Mouse (Mus musculus) embryonic facial prominence, embryonic 10.5 days (tissue): ENCODE results near the gene Prdm5. TPM values are rescaled to one million over a fixed set of nuclear protein-coding genes. Genes with fewer than 3 reads are reported as not detected.

Experiments used
- DNase-seq: peaks from one replicate; pipeline ENCODE4 v3.0.0-alpha.2; 2017; ENCODE audit warnings: low spot score
- H3K27ac ChIP-seq: fragments of 300-500 bp; sonication (generic); replicated peaks from 2 replicates; pipeline ENCODE4 v1.5.1; 2016; ENCODE audit warnings: mild to moderate bottlenecking
- H3K27me3 ChIP-seq: fragments of 300-500 bp; sonication (generic); replicated peaks from 2 replicates; pipeline ENCODE4 v1.6.1; 2016; ENCODE audit warnings: low read depth, mild to moderate bottlenecking; ENCODE audit not compliant: poor library complexity, severe bottlenecking
- H3K36me3 ChIP-seq: fragments of 300-500 bp; sonication (generic); replicated peaks from 2 replicates; pipeline ENCODE4 v1.6.1; 2016; ENCODE audit warnings: mild to moderate bottlenecking, moderate library complexity
- H3K4me1 ChIP-seq: fragments of 300-500 bp; sonication (generic); 2 replicates; pipeline ENCODE4 v1.6.1; 2016
- H3K4me3 ChIP-seq: fragments of 300-500 bp; sonication (generic); 2 replicates; pipeline ENCODE4 v1.5.1; 2016; ENCODE audit warnings: mild to moderate bottlenecking, moderate library complexity
- H3K9me3 ChIP-seq: fragments of 300-500 bp; sonication (generic); 2 replicates; pipeline ENCODE4 v1.6.1; 2016; ENCODE audit warnings: mild to moderate bottlenecking
- WGBS: fragments of 180-500 bp; shearing (Covaris S2); methylation state at CpG from one replicate; pipeline ENCODE4 v1.1.7; 2016; 5-methylcytosine and 5-hydroxymethylcytosine counted together
- polyA plus RNA-seq: library from polyadenylated mRNA; unstranded; fragments of >200 nt; fragmentation: Nextera tagmentation; extraction: Ambion mirVana; gene quantifications from 2 replicates; pipeline ENCODE4 v1.2.1, GENCODE M21; 2016

The Prdm5 gene
- polyA plus RNA-seq, 1 experiment from 2014 or later: 20.8 TPM

DNA sequence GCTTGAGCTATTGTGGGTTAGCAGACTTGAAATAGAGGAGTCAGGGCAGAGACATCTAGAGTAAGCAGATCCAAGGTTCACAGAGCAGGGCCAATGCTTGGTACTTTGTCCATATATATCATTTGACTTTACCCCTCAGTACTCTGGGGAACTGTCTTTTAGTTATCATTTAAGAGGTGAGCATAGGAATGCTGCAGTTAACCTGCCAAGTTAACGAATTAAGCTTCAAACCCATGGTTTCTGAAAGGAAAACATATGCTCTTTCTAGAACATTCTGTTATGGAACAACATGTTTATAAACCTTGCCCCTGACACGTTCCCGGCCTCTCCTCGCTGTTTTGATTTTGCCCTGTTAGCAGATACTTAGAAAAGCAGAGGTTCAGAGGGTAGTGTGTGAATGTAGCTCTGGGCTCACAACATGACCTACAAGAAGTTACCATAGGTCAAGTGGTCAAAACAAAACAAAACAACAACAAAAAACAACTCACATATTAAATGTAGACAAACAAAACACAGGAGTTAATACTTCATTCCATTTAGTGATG, 973 bp downstream of the Prdm5 start:
- H3K27ac ChIP-seq: peak overlapping the region; percentile 96
- peaks cover 26% of the 10 kb centered on the region for H3K4me1 ChIP-seq
- H3K36me3 ChIP-seq: no peaks in the 10 kb centered on the region
- DNase-seq: no peak
- 92% methylated on average over 4 of the region's 4 CpGs for WGBS
- H3K4me3 ChIP-seq: peak overlapping the region; percentile 68
- H3K9me3 ChIP-seq: no peaks in the 10 kb centered on the region
- H3K27me3 ChIP-seq: no peaks in the 10 kb centered on the region

DNA sequence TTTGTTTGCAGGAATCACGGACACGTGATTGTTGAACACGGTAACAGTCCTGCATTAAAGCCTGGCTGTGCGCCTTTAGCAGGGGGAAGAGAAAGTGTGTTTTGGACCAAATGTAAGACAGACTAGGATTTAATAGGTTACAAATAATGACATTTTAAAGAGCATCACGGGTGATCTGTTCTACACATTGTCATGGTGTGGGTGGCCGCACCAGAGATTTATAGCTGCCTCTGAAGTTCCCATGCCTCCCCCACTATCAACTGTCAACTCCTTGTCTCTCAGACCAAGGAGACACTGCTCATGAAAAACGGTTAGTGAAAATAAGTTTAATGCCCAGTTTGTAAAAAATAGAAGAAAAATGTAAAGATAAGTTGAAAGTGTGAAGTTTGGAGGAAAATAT, 2.7 kb downstream of the Prdm5 start:
- no peaks in the 10 kb centered on the region for H3K36me3 ChIP-seq
- 86% methylated on average over 7 of the region's 7 CpGs for WGBS
- no peak overlapping the region for H3K27ac ChIP-seq
- peaks cover 26% of the 10 kb centered on the region for H3K4me1 ChIP-seq
- no peaks in the 10 kb centered on the region for H3K9me3 ChIP-seq
- H3K27me3 ChIP-seq: no peaks in the 10 kb centered on the region
- H3K4me3 ChIP-seq: no peak overlapping the region
- DNase-seq: no peak

DNA sequence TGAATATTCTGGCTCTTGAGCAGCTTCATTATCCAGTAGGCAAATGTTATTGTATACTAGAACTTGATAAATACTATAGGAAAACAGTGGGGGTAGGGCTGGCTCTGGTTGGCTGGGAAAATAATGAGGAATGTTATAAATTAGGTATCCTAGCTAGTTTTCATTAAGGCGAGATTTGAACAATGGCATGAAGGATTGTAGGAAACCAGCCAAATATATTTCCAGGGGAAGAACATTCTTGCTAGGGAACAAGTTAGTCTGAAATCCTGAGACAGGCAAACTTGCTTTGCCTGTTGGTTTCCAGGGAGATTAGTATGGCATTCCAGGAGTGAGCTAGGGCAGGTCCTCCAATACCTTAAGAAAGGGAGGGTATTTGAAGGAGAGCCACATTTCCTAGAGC, 4.9 kb downstream of the Prdm5 start:
- DNase-seq: no peak
- Histone ChIP-seq H3K27me3 (no peaks in the 10 kb centered on the region), H3K36me3 (no peaks in the 10 kb centered on the region), H3K9me3 (no peaks in the 10 kb centered on the region), H3K27ac (no peak overlapping the region), H3K4me3 (no peak overlapping the region), H3K4me1 (peaks cover 19% of the 10 kb centered on the region)
- WGBS: 78% methylated on average over 1 of the region's 1 CpGs

DNA sequence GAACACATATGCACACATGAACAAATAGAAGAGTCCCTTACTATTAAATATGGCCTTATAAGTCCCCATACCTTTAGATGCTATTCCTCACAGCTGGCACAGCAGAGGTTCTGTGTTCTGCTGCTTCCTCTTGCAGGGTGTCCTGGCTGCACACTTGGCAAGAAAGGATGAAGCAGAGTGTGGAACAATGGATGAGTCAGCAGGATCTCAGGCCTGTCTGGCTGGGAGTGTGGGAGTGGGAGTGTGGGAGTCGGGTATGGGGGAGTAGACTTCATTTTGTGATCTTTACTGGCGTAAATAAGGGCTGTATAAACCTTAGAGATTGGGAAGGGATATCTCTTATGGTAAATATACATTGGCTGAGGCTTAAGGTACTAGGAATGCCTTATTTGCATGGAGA, 14.1 kb downstream of the Prdm5 start:
- no peak for DNase-seq
- WGBS: 83% methylated on average over 2 of the region's 2 CpGs
- H3K27ac ChIP-seq: no peak overlapping the region

DNA sequence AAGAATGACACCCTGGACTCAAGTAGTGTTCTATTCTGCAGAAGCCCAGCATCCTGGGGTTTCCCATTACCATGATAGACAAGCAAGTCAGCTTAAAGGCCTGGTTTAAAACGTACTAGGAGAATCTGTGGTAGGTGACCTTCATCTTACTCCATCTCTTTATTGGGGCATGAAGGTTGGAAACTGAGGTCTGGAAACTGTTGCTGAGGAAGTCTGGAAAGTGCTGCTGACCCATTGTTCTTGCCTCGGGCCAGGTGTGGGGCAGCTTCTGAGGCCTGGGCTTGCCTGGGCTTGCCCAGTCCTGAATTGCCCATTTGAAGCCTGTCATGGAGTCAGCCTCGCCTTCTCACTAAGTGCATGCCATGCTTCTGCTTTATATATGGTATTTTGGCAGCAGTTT, 17.8 kb downstream of the Prdm5 start:
- H3K9me3 ChIP-seq: no peaks in the 10 kb centered on the region
- DNase-seq: no peak
- H3K27me3 ChIP-seq: no peaks in the 10 kb centered on the region
- 77% methylated on average over 3 of the region's 3 CpGs for WGBS
- H3K27ac ChIP-seq: no peak overlapping the region
- H3K4me1 ChIP-seq: no peaks in the 10 kb centered on the region
- H3K4me3 ChIP-seq: no peak overlapping the region
- peaks cover 24% of the 10 kb centered on the region for H3K36me3 ChIP-seq

More for the DNA sequence above, 14.1 kb downstream of the Prdm5 start:
- no peak overlapping the region for H3K4me3 ChIP-seq
- H3K27me3 ChIP-seq: no peaks in the 10 kb centered on the region
- no peaks in the 10 kb centered on the region for H3K4me1 ChIP-seq
- H3K9me3 ChIP-seq: no peaks in the 10 kb centered on the region
- peaks cover 14% of the 10 kb centered on the region for H3K36me3 ChIP-seq

DNA sequence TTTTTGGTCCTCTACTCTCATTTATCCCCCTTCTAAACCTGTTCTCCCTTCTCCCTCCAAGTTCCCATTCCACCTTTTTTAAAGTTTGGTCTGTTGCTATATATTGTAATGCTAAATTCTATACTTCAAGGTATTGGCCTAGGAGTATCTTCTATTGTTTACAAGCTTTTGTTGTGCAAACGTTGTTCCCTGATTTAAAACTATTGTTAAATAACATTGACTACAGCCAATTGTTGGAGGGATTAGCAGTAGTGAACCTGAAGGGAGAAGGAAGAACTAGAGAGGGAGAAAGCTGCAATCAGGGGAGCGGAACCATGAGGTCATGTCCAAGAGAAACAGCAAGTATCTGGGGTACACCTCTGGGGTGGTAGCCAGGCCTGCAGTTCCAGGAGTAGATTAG, 18.5 kb downstream of the Prdm5 start:
- H3K4me1 ChIP-seq: no peaks in the 10 kb centered on the region
- DNase-seq: no peak
- no peaks in the 10 kb centered on the region for H3K9me3 ChIP-seq
- peaks cover 26% of the 10 kb centered on the region for H3K36me3 ChIP-seq
- H3K27me3 ChIP-seq: no peaks in the 10 kb centered on the region
- H3K4me3 ChIP-seq: no peak overlapping the region
- no peak overlapping the region for H3K27ac ChIP-seq
- 79% methylated on average over 2 of the region's 2 CpGs for WGBS

DNA sequence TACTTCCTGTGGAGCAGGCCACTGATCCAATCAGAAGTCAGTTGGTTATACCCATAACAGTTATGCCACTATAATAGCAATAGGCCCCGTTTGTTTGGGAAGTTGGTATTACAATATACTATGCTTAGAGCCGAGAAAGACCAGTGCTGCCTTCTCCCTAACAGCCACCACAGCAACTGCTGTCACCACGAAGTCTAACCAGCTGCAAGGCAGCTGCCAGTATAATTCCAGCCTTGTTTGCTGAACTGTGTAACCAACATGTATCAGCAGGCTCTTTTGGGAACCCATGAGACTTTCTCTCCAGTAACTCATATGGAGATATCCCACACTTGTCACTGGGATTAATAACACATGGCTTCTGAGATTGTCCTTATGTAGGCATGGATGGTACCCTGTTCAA, 19.6 kb downstream of the Prdm5 start:
- H3K27ac ChIP-seq: no peak overlapping the region
- 88% methylated on average over 3 of the region's 3 CpGs for WGBS
- no peaks in the 10 kb centered on the region for H3K4me1 ChIP-seq
- H3K9me3 ChIP-seq: no peaks in the 10 kb centered on the region
- no peak overlapping the region for H3K4me3 ChIP-seq
- H3K27me3 ChIP-seq: no peaks in the 10 kb centered on the region
- DNase-seq: no peak
- peaks cover 29% of the 10 kb centered on the region for H3K36me3 ChIP-seq

DNA sequence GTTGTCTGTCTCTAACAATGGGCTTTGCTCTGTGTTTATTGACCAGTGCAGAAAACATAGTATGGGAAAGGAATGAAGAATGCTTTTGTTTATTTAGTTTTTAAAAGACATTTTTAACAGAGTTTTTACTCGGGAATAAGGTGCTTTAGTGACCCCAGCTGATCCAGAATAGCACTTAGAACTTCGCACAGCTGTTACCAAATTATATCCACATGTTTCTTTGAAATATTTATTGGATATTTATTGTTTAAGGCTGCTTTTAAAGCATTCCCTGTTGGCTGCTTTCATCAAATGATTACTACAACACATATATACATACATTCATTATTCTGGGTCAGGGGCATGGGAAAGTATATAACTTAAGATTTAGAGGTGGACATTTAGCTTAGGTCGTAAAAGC, 32.9 kb downstream of the Prdm5 start:
- H3K27ac ChIP-seq: no peak overlapping the region
- no peak overlapping the region for H3K4me3 ChIP-seq
- H3K27me3 ChIP-seq: no peaks in the 10 kb centered on the region
- no peaks in the 10 kb centered on the region for H3K9me3 ChIP-seq
- peaks cover 4% of the 10 kb centered on the region; the same call in 1 of the 2 replicates for H3K36me3 ChIP-seq
- no peak for DNase-seq
- no peaks in the 10 kb centered on the region for H3K4me1 ChIP-seq
- 65% methylated on average over 3 of the region's 3 CpGs for WGBS

DNA sequence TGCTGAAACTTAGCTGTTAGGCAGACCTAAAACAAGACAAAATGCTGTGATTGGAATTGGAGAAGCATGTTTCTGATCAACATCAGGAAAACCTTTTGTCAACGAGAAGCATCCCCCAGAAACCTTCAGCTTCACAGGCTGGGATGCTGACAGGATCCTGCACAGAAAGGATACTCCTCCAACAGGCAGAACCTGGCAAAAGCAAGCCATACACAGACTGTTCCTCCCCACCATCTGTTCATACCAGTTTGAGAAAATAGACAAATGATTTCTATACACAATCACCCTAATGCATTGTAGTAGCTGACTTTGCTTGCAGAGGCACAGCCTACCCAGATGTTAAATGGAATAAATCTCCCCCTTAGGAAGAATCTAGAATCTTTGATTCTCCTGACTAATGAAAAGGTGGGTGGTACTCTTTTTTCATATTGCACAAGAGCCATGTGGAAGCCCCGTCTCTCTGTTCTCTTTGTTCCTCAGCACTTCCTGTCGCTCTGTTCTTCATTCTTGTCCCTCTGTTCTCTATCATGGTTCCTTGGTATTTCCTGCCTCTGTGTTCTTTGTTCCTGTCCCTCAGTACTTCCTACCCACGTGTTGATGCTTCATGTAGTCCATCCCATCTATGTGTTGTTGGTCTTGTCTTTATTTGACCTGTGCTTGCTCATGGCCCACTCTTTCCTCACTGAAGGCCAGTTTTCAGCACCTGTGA, 39.4 kb downstream of the Prdm5 start:
- no peak overlapping the region for H3K27ac ChIP-seq

DNA sequence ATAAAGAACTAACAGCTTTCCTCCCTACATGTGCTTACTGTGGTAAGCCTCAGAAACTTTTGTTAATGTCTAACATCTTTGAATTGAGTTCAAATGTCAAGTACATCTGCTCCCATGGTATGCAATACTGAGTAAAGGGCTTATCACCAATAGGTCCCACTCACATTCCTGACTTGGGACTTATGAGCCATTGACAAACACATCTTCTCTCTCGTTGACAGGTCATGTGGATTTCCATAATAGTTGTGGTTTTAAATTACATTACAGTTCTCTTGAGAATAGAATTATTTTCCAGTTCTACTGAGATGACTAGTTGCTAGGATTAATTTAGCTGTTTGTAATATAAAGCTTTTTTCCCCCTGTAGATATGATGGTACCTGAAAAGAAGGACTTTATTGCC, 49.9 kb downstream of the Prdm5 start:
- no peaks in the 10 kb centered on the region for H3K4me1 ChIP-seq
- 67% methylated on average over 1 of the region's 1 CpGs for WGBS
- DNase-seq: no peak
- H3K27me3 ChIP-seq: no peaks in the 10 kb centered on the region
- H3K4me3 ChIP-seq: no peak overlapping the region
- peaks cover 3% of the 10 kb centered on the region; the same call in 1 of the 2 replicates for H3K9me3 ChIP-seq
- H3K27ac ChIP-seq: no peak overlapping the region
- H3K36me3 ChIP-seq: peaks cover 24% of the 10 kb centered on the region

More for the DNA sequence above, 39.4 kb downstream of the Prdm5 start:
- Histone ChIP-seq H3K36me3 (no peaks in the 10 kb centered on the region), H3K4me1 (no peaks in the 10 kb centered on the region), H3K27me3 (no peaks in the 10 kb centered on the region), H3K4me3 (no peak overlapping the region), H3K9me3 (no peaks in the 10 kb centered on the region)
- WGBS: 78% methylated on average over 4 of the region's 4 CpGs
- DNase-seq: no peak

DNA sequence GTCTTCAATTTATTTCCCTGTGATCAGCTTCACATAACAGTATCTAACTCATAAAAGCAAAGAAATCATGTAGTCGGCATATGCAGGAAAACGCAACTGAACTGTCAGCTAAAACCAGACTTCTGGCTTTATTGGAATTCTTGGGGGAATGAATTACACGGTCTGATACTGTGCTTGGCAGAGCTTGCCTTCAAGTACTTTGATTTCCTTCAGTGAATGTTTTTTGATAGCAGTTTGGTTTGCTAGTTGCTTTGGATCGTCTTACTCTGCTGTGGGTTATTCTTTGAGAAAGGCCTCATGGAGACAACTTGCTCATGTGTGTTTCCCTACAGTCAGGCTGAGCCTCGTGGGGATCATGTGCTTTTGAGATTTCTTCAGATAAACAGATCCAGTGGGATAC, 52.7 kb downstream of the Prdm5 start:
- DNase-seq: no peak
- Histone ChIP-seq H3K27me3 (no peaks in the 10 kb centered on the region), H3K27ac (no peak overlapping the region), H3K4me1 (no peaks in the 10 kb centered on the region), H3K9me3 (peaks cover 6% of the 10 kb centered on the region; the same call in 1 of the 2 replicates), H3K4me3 (no peak overlapping the region), H3K36me3 (peaks cover 36% of the 10 kb centered on the region)
- WGBS: 92% methylated on average over 5 of the region's 5 CpGs

DNA sequence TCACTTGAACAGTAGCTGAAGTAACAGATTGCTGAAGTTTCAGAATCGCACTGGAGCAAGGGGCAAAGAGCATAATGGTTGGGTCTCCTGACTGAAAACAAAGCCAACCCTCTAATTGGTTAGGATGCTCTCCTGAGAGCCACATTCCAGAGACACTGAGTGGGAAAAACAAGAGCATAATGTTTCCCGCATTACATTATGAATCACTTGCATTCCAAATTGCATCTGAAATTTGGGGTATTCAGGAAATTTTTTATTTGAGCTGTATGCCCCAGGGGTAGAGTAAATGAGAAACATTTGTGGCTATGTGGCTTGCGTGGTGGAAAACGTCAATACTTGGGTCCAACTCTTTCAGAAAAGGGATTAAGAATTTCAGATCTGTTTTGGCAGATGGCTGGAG, 55.2 kb downstream of the Prdm5 start:
- Histone ChIP-seq H3K36me3 (peaks cover 42% of the 10 kb centered on the region), H3K4me1 (no peaks in the 10 kb centered on the region), H3K27me3 (no peaks in the 10 kb centered on the region), H3K27ac (no peak overlapping the region), H3K4me3 (no peak overlapping the region), H3K9me3 (peaks cover 6% of the 10 kb centered on the region; the same call in 1 of the 2 replicates)
- 83% methylated on average over 4 of the region's 4 CpGs for WGBS
- DNase-seq: no peak

DNA sequence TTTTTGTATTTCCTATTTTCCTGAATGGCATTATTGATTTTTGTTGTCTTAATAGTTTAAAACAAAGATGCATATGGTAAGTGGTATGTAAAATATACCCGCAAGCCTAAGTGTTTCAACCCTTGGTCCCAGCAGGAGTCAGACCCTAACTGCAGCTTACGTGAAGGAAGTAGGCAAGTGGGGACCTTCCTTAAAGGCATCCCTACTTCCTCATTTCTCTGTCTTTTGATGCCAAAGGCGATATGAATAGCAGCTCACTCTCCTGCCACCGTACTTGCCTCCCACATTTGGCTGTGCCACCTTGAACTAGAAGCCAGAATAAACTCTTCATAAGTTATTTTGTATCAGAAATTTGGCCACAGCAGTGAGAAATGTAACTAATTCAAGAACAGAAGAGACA, 63.8 kb downstream of the Prdm5 start:
- Histone ChIP-seq H3K9me3 (no peaks in the 10 kb centered on the region), H3K4me3 (no peak overlapping the region), H3K27ac (no peak overlapping the region), H3K27me3 (no peaks in the 10 kb centered on the region), H3K4me1 (peaks cover 4% of the 10 kb centered on the region), H3K36me3 (no peaks in the 10 kb centered on the region)
- 90% methylated on average over 4 of the region's 4 CpGs for WGBS
- no peak for DNase-seq
